Mouse (Mus musculus) limb, embryonic 14.5 days (tissue): ENCODE measurements at regions not wholly inside any gene's neighbourhood (a gene's known extent, or its start where the extent isn't known, plus 50 kb on each side); places are given as distances from the start of the nearest gene placed in this dataset.

Experiments
- ATAC-seq: fragments of 200-750 bp; cut with Nextera tagmentation; 2 replicates; pipeline ENCODE4 v1.8.0; 2017; ENCODE audit warnings: low read depth, moderate number of reproducible peaks, moderate TSS enrichment; ENCODE audit not compliant: low FRiP score
- DNase-seq: peaks from one replicate; pipeline ENCODE4 v3.0.0-alpha.2; 2015; ENCODE audit warnings: low spot score
- H3K27ac ChIP-seq: fragments of 300-500 bp; sonication (generic); replicated peaks from 2 replicates; pipeline ENCODE4 v1.5.1; 2014; ENCODE audit warnings: low read depth, mild to moderate bottlenecking, low read length, moderate library complexity, mixed read lengths
- H3K27me3 ChIP-seq: fragments of 300-500 bp; sonication (generic); 2 replicates; pipeline ENCODE4 v1.6.1; 2014; ENCODE audit warnings: low read length, mixed read lengths; ENCODE audit not compliant: control insufficient read depth, insufficient read depth
- H3K36me3 ChIP-seq: fragments of 300-500 bp; sonication (generic); 2 replicates; pipeline ENCODE4 v1.6.1; 2014; ENCODE audit warnings: mild to moderate bottlenecking, low read length, moderate library complexity, mixed read lengths; ENCODE audit not compliant: control insufficient read depth, insufficient read depth
- H3K4me1 ChIP-seq: fragments of 300-500 bp; sonication (generic); 2 replicates; pipeline ENCODE4 v1.6.1; 2014; ENCODE audit warnings: antibody characterized with exemption, low read length, mixed read lengths; ENCODE audit not compliant: control insufficient read depth, insufficient read depth
- H3K4me2 ChIP-seq: fragments of 300-500 bp; sonication (generic); replicated peaks from 2 replicates; pipeline ENCODE4 v1.6.1; 2014; ENCODE audit warnings: low read depth, mild to moderate bottlenecking, low read length, moderate library complexity; ENCODE audit not compliant: severe bottlenecking
- H3K4me3 ChIP-seq: fragments of 300-500 bp; sonication (generic); replicated peaks from 2 replicates; pipeline ENCODE4 v1.5.1; 2014; ENCODE audit warnings: low read length
- H3K9ac ChIP-seq: fragments of 300-500 bp; sonication (generic); 2 replicates; pipeline ENCODE4 v1.6.1; 2014; ENCODE audit warnings: mild to moderate bottlenecking, low read depth, low read length, moderate library complexity; ENCODE audit not compliant: severe bottlenecking
- H3K9me3 ChIP-seq: fragments of 300-500 bp; sonication (generic); 2 replicates; pipeline ENCODE4 v1.6.1; 2016; ENCODE audit warnings: low read length; ENCODE audit not compliant: control insufficient read depth
- POLR2A ChIP-seq: fragments of 200-500 bp; IDR thresholded peaks from 2 replicates; pipeline ENCODE4 v1.8.0; 2012; ENCODE audit warnings: inconsistent platforms, mild to moderate bottlenecking, moderate library complexity, borderline replicate concordance; ENCODE audit not compliant: insufficient read depth, insufficient read length; ENCODE audit errors: extremely low read depth
- WGBS: fragments of 180-500 bp; shearing (Covaris S2); extraction: QIAGEN DNeasy Blood & Tissue Kit; methylation state at CpG from one replicate; pipeline ENCODE4 v1.1.7; 2014; 5-methylcytosine and 5-hydroxymethylcytosine counted together

- Histone ChIP-seq H3K4me2 (no peak overlapping the region), H3K4me1 (0 out of 2 replicates have a peak, but pooled peaks cover 12% of the 10 kb centered on the region), H3K4me3 (no peak overlapping the region), H3K36me3 (no peaks in the 10 kb centered on the region), H3K27ac (no peak overlapping the region), H3K9ac (no peak overlapping the region), H3K27me3 (no peaks in the 10 kb centered on the region), H3K9me3 (no peaks in the 10 kb centered on the region)
- no peak for DNase-seq
- 84% methylated on average over 6 of the region's 6 CpGs for WGBS
- TF ChIP-seq POLR2A: no peak
- no peak for ATAC-seq
These were observed 192.6 kb downstream of the Rybp start for GRCm38 (mm10) chr6:100094653-100095217.

DNA sequence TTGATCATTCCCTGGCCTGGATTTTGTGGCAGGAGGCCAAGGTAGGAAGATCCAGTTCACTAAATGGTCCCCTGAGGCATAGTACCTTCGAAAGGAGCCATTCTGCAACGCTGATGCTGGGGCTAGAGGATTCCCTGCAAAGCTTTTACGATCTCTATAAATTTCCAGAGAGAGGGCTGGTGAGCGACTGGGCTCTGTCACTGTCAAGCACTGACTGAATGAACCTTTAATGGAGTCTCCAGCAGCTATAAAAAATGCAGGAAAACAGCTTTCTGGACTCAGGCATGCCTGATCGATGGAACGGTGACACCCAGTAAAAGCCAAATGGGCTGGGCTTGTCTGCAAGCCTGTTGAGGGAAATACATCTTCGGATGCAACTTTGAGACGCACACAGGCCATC, 194.4 kb downstream of the Rybp start:
- WGBS: 13% methylated on average over 8 of the region's 8 CpGs
- Histone ChIP-seq H3K4me1 (0 out of 2 replicates have a peak, but pooled peaks cover 12% of the 10 kb centered on the region), H3K36me3 (no peaks in the 10 kb centered on the region), H3K27ac (no peak overlapping the region), H3K27me3 (no peaks in the 10 kb centered on the region), H3K9ac (no peak overlapping the region), H3K4me2 (no peak overlapping the region), H3K9me3 (no peaks in the 10 kb centered on the region), H3K4me3 (no peak overlapping the region)
- DNase-seq: peak; percentile 67
- peak; percentile 68 for ATAC-seq
- no peak for TF ChIP-seq POLR2A

GRCm38 (mm10) chr6:100091815-100092214, 195.5 kb downstream of the Rybp start:
- no peaks in the 10 kb centered on the region for H3K36me3 ChIP-seq
- WGBS: 47% methylated on average over 3 of the region's 3 CpGs
- ATAC-seq (no peak), DNase-seq (no peak)
- no peak for TF ChIP-seq POLR2A
- no peak overlapping the region for H3K27ac ChIP-seq
- no peak overlapping the region for H3K9ac ChIP-seq
- H3K4me2 ChIP-seq: no peak overlapping the region
- no peaks in the 10 kb centered on the region for H3K27me3 ChIP-seq
- peaks cover 15% of the 10 kb centered on the region; the same call in 1 of the 2 replicates for H3K4me1 ChIP-seq
- no peaks in the 10 kb centered on the region for H3K9me3 ChIP-seq
- no peak overlapping the region for H3K4me3 ChIP-seq

DNA sequence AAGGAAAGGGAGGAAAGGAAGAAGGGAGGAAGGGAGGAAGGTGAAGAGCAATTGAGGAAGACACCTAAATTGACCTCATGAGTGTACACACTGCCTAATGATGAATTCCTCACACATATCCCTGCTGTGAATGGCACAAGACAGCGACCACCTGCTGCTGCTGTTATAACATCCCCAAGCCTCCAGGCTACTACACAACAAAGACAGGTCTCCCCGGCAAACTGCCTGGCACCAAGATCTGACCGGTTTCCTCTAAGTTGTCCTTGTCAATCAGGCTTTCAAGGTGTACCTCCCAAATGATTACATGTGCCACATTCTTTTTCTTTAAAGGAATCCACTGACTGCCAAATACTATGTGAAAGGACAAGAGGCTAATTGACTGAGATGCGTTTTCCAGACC, 198.7 kb downstream of the Rybp start:
- Histone ChIP-seq H3K4me1 (peaks cover 17% of the 10 kb centered on the region; the same call in 1 of the 2 replicates), H3K27ac (no peak overlapping the region), H3K9ac (no peak overlapping the region), H3K4me2 (no peak overlapping the region), H3K27me3 (no peaks in the 10 kb centered on the region), H3K36me3 (no peaks in the 10 kb centered on the region), H3K9me3 (no peaks in the 10 kb centered on the region), H3K4me3 (no peak overlapping the region)
- TF ChIP-seq POLR2A: no peak
- WGBS: 47% methylated on average over 4 of the region's 4 CpGs
- DNase-seq: no peak
- no peak for ATAC-seq

DNA sequence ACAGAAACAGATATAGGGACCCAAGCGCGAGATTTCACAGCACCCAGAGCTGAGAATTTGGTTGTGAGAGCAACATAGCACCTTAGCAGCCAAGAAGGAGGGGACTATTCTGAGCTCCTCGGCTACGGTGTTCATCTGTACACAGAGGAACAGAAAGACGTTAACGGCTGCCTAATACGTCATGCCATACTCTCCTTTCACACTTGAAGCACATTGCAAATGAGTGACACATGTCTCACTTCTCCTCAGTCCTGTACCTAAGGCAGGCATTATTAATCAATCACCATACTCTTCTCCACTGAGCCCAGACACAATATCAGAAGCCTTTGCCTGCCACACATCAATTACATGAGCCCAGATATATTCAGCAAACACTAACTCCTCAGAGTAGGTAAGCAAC, 200.5 kb downstream of the Rybp start:
- ATAC-seq (no peak), DNase-seq (no peak)
- peaks cover 5% of the 10 kb centered on the region; the same call in 1 of the 2 replicates for H3K4me1 ChIP-seq
- H3K9ac ChIP-seq: no peak overlapping the region
- H3K27me3 ChIP-seq: no peaks in the 10 kb centered on the region
- H3K9me3 ChIP-seq: no peaks in the 10 kb centered on the region
- 58% methylated on average over 7 of the region's 7 CpGs for WGBS
- no peak overlapping the region for H3K27ac ChIP-seq
- TF ChIP-seq POLR2A: no peak
- no peak overlapping the region for H3K4me3 ChIP-seq
- H3K4me2 ChIP-seq: no peak overlapping the region
- no peaks in the 10 kb centered on the region for H3K36me3 ChIP-seq
